Mouse (Mus musculus) cortical plate, adult 2 months (tissue): ENCODE results near the gene Cog5. TPM values are rescaled to one million over a fixed set of nuclear protein-coding genes. Genes with fewer than 3 reads are reported as not detected.

Experiments used
- H3K27ac ChIP-seq: fragments of 200-500 bp; 2 replicates; pipeline ENCODE4 v1.5.1; 2012; ENCODE audit warnings: low read length, control low read depth, inconsistent platforms; ENCODE audit not compliant: insufficient read depth
- H3K4me1 ChIP-seq: fragments of 200-500 bp; 2 replicates; pipeline ENCODE4 v1.6.1; 2011; ENCODE audit warnings: low read length; ENCODE audit not compliant: control insufficient read depth, insufficient read depth
- H3K4me3 ChIP-seq: fragments of 200-500 bp; 2 replicates; pipeline ENCODE4 v1.5.1; 2011; ENCODE audit warnings: mild to moderate bottlenecking, low read length, control low read depth; ENCODE audit not compliant: insufficient read depth
- CTCF ChIP-seq: fragments of 200-500 bp; IDR thresholded peaks from 2 replicates; pipeline ENCODE4 v1.5.1; 2011; ENCODE audit warnings: mild to moderate bottlenecking, control low read depth, low read length; ENCODE audit not compliant: insufficient read depth; ENCODE audit errors: extremely low read depth
- POLR2A ChIP-seq: fragments of 200-500 bp; IDR thresholded peaks from 2 replicates; pipeline ENCODE4 v1.6.1; 2011; ENCODE audit warnings: mild to moderate bottlenecking, low read length, control low read depth; ENCODE audit not compliant: insufficient read depth; ENCODE audit errors: extremely low read depth
- polyA plus RNA-seq: library from polyadenylated mRNA; depleted of rRNA; stranded (reverse); fragments of >200 nt; gene quantifications from 2 replicates; pipeline ENCODE4 v1.2.3, GENCODE M21; 2012

Gene Cog5
- polyA plus RNA-seq, 1 experiment, result 30.1 TPM

GRCm38 (mm10) chr12:31896295-31896694 is 241.6 kb downstream of the Cog5 start:
- H3K4me3 ChIP-seq, result no peak overlapping the region
- peaks cover 5% of the 10 kb centered on the region for H3K4me1 ChIP-seq
- no peak for TF ChIP-seq CTCF
- TF ChIP-seq POLR2A, result no peak
- H3K27ac ChIP-seq, result peak overlapping the region; percentile 38

- no peak for TF ChIP-seq POLR2A
- TF ChIP-seq CTCF, result no peak
- Histone ChIP-seq H3K4me1 (peaks cover 5% of the 10 kb centered on the region), H3K27ac (peak overlapping the region; percentile 53), H3K4me3 (no peak overlapping the region)
These were observed 242.3 kb downstream of the Cog5 start for GRCm38 (mm10) chr12:31896986-31897385.

GRCm38 (mm10) chr12:31897456-31897855 is 242.8 kb downstream of the Cog5 start:
- Histone ChIP-seq H3K4me3 (no peak overlapping the region), H3K4me1 (peaks cover 5% of the 10 kb centered on the region), H3K27ac (0 out of 2 replicates have a peak overlapping the region, but pooled peaks have one; percentile 53)
- TF ChIP-seq CTCF (no peak), POLR2A (no peak)

GRCm38 (mm10) chr12:31900391-31900914 is 245.8 kb downstream of the Cog5 start:
- H3K27ac ChIP-seq, result no peak overlapping the region
- no peak overlapping the region for H3K4me3 ChIP-seq
- TF ChIP-seq POLR2A (no peak), CTCF (no peak)
- H3K4me1 ChIP-seq, result peaks cover 4% of the 10 kb centered on the region

- TF ChIP-seq CTCF, result no peak
- TF ChIP-seq POLR2A, result no peak
- no peaks in the 10 kb centered on the region for H3K4me1 ChIP-seq
- H3K27ac ChIP-seq, result no peak overlapping the region
- H3K4me3 ChIP-seq, result no peak overlapping the region
These were observed 251.3 kb downstream of the Cog5 start for GRCm38 (mm10) chr12:31905696-31906551.

- TF ChIP-seq POLR2A (no peak), CTCF (no peak)
- Histone ChIP-seq H3K4me3 (no peak overlapping the region), H3K4me1 (no peaks in the 10 kb centered on the region), H3K27ac (no peak overlapping the region)
These were observed 252.8 kb downstream of the Cog5 start for GRCm38 (mm10) chr12:31907436-31907835.

- Histone ChIP-seq H3K27ac (0 out of 2 replicates have a peak overlapping the region, but pooled peaks have one; percentile 2), H3K4me3 (no peak overlapping the region), H3K4me1 (no peaks in the 10 kb centered on the region)
- TF ChIP-seq POLR2A, result no peak
- TF ChIP-seq CTCF, result no peak
These were observed 258.4 kb downstream of the Cog5 start for GRCm38 (mm10) chr12:31912966-31913551.

- Histone ChIP-seq H3K4me3 (no peak overlapping the region), H3K4me1 (no peaks in the 10 kb centered on the region), H3K27ac (no peak overlapping the region)
- no peak for TF ChIP-seq CTCF
- TF ChIP-seq POLR2A, result no peak
These were observed 258.9 kb downstream of the Cog5 start for GRCm38 (mm10) chr12:31913614-31914013.

- Histone ChIP-seq H3K27ac (no peak overlapping the region), H3K4me3 (no peak overlapping the region)
- TF ChIP-seq POLR2A (no peak), CTCF (no peak)
These were observed 262.0 kb downstream of the Cog5 start for GRCm38 (mm10) chr12:31916691-31917090.

More at GRCm38 (mm10) chr12:31916691-31917090, 262.0 kb downstream of the Cog5 start:
- H3K4me1 ChIP-seq, result no peaks in the 10 kb centered on the region
